Mouse (Mus musculus) retina, postnatal 7 days (tissue): ENCODE results near the gene 1700003F12Rik.

Experiments
- DNase-seq: peaks from one replicate; pipeline ENCODE4 v3.0.0-alpha.2; 2012; ENCODE audit warnings: low read depth, low spot score

1700003F12Rik gene

DNA sequence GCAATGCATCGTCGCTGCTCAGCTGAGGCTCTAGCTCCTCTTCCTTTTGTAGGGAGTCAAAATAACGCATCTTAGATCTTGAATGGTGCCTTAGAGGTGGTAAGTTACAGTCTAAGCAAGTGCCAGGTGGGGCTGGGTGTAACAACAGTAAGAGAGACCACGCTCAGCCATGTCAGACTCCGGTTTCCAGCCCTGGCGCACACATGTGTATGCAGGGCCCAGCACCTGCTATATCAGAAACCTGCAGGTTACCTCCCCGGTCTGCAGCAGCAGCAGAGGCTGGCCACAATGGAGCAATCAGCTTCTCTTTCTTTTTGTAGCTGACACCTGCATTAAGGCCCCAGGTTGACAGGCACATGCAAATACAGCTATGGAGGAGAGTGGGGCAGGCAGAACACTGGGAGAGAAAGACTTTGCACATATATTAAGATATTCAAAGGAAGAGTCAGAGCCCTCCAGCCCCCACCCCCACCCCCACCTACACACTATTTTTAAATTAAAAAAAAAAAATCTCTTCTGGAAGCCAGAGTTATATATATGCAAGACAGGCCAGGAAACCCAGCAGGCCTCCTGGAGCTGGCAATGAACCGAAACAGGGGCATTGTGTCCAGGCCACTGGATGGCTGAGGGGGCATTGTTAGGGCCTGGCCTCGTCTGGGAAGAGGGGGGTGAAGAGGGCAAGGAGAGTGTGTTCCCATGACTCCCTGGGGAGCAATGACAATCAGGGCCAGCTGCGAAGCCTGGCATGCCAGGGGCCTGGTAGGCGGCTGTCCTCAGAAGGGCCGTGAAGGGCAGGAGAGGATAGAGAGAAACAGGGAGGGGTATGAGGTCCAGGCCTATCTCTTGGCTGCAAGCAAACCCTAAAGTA is 30.2 kb downstream of the 1700003F12Rik start:
- no peak for DNase-seq

DNA sequence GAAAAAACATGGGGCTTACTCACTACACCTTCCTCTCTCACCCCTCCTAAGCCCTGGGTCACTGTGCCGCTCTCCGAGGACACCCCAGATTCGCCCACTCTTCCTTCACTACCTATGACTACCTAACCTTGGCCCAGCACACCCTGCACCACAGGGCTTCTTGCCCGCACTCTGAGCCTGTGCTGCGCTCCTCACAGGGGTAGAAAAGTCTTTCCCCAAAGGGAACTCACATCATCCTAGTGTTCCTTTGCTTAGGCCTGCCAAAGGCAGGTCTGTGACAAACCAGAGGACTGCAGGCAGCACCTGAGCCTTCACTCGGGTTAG is 30.8 kb downstream of the 1700003F12Rik start:
- no peak for DNase-seq

DNA sequence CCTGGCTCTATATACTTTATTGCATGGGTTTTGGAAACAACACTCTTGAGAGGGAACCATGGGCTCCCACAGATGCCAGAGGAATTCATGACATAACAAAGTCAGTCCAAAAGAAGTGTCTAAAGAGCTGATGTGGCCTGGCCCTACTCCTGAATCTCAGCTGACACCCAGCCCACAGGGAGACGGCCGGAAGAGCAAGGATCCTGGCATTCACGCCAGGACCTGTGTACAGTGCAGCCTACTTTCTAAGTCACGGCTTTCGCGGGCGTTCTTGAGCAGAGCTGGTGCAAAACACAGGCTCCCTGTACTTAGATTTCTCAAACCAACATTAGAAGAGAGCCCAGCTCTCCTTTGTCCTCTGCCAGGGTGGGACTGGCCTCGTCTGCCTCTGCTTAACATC is 33.7 kb downstream of the 1700003F12Rik start:
- no peak for DNase-seq

DNA sequence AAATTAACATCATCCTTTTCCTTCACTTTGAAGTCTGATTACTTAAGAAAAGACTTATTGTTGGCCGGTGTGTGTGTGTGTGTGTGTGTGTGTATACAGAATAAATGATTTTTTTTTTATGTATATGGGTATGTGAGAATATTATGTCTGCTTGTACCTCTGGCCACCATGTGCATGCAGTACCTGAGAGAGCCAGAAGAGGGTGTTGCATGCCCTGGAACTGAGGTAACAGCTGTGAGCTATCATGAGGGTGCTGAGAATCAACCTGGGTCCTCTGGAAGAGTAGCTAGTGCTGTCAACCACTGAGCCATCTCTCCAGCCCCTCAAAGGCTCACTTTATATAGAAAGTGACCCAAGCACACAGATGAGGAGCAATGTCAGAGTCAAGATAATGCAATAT is 34.5 kb downstream of the 1700003F12Rik start:
- no peak for DNase-seq

DNA sequence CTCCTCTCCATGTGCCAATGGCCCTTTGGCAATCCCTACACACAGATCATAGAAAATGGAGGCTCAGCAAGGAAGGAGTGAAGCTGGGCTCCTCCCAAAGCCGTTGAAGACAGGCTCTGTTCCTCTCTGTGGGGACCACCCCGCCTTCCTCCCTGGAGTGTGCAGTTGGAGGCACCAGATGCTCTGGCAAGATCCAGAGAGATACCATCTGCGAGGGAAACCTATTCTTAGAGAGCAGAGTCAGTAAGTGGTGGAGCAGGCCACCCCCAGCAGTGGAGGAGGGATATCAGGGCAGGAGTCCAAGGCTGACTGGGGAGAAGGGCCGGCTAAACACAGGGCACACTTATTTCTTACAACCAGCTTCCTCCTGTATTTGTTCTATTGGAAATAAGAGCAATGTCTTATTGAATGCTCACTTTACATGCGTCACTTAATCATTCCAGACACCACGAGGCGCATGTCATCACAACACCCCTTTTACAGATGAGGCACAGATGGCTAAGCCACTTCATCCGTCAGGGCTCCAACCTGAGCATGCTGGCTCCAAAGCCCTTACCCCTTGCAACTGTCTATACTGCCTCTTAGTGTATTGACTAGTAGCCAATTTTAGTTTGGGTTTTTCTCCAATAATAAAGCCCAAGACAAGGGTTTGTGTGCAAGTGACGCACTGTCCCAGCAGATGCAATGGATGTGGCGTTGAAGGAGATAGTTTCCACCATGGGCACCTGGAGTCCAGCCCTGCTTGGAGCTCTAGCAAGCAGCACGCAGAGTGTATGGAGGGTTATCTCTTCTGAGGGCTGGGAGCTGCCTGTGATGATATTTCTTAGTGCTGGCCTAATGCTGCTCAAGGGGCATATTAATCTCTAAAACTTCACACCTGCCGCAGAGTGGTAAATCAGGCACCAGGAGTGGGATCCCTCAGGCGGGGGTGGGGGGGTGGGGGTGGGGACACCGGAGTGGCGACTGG is 37.3 kb downstream of the 1700003F12Rik start:
- no peak for DNase-seq

DNA sequence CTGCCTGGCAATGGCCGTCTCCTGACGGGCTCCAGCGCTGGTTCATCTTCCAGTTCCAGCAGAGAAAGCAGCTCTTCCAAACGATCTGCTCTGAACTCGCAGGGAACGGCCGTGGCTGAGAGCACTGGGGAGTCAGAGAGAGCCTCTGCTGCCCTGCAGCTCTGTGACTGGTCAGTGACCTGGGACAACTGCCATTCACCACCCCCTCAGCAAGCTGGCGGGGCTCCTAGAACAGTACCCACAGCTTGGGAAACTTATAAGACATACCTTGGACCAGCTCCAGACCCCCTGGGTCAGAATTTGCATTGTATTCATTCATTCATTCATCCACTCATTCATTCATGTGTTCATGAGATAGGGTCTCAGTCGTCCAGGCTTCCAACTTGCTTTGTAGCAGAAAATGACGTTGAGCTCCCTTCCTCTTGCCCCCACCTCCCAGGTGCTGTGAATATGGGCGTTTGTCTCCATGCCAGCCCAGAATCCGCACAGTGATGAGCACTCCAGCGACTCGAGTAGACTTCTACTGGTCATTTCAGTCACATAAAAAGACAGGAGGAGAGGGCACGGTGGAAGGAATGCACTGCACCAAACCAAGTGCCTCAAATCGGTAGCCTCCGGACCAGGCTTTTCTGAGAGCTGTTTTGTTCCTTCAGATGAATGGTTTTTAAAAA is 38.2 kb downstream of the 1700003F12Rik start:
- no peak for DNase-seq

DNA sequence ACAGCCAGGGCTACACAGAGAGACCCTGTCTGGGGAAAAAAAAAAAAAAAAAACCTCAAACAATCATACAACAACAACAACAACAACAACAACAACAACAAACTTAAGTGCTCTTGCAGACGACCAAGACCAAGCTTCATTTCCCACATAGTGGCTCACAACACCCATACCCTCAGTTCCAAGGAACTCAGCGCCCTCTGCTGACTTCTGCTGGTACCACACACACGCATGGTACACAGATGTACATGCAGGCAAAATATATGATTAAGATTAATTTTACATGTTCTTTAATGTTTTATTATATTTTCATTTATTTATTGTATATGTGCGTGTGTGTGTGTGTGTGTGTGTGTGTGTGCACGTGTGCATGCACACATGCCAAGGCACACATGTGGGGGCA is 39.5 kb downstream of the 1700003F12Rik start:
- DNase-seq: no peak

DNA sequence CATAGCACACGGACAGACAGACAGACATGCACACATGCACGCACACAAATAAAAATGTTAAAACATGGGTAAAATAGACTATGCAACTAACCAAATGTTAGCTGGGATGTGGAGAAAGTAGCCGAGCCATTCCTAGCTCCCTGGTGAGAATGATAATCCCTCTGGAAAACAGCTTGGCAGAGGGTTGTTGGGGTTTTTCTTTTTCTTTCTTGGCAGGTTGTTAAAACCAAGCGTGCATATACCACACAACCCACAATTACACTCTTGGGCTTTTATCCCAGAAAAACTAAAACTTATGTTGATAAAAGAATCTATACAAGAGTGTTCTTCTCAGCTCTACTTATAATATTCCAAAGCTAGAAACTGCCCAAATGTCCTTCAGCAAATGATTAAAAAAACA is 42.2 kb downstream of the 1700003F12Rik start:
- no peak for DNase-seq

DNA sequence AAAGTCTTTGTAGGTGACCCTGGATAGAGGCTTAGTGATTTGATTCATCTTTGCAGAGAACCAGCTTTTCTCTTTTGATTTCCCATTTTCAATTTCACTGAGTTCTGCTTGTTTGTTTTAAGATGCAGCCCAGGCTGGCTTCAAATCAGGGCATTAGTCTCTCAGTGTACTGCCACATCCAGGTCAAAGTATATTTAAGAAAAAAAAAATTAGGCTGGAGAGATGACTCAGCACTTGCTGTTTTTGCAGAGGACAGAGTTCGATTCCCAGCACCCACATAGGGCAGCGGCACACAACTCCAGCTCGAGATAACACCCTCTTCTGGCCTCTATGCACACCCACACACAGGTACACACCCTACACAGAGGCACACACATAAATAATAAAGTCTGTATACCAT is 44.4 kb downstream of the 1700003F12Rik start:
- no peak for DNase-seq

DNA sequence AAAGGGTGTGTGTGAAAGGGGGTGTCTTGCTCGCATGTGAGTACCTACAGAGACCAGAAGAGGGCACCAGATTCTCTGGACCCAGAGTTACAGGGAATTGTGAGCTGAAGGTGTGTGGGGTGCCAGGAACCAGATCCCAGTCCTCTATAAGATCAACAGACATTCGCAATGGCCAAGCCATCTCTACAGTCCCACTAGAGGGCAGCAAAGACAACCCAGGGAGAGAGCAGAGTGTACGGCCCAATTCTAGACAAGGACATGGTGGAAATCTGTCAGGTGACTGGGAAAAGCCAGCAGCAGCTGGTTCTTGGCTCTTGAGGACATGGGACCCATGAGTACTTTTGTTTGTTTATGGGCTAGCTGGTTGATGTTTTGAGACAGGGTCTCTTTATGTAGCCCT is 46.1 kb downstream of the 1700003F12Rik start:
- DNase-seq: peak; percentile 48

DNA sequence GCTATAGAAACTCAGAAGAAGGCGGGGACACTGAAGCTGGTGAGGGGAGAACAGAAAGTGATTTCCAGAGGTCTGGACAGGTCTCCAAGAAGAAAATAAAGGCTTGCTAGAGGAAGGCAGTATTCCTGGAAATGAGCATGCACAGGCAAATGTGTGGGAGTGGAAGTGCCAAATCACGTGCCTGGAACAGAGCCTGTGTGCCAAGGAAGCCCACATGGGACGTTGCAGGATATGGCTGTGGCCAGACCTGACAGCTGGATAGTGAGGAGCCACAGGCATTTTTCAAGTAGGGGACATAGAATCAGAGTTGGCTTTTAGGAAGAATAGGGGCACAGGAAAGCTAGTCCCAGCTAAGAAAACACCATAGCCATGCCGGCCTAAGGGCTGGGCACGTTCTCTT is 48.9 kb downstream of the 1700003F12Rik start:
- no peak for DNase-seq

DNA sequence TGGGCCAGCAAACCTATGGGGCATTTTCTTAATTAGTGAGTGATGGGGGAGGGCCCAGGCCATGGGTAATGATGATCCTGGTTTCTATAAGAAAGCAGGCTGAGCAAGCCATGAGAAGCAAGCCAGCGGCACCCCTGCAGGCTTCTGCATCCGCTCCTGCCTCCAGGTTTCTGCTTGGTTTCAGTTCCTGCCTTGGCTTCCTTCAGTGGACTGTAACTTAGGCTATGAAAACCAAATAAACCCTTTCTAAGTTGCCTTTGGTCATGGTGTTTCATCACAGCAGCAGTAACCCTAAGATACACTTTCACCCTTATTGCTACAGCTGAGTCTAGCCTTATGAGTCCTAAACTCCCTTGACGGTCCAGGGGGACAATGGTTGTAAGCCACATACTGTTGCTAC is 50.5 kb downstream of the 1700003F12Rik start:
- DNase-seq: no peak
